Mouse (Mus musculus) ES-Bruce4 (cell line): Measurements from ENCODE around the gene Slc48a1.

Experiments
- CTCF ChIP-seq: IDR thresholded peaks from one replicate; pipeline ENCODE4 v1.8.1; 2011; ENCODE audit warnings: low read depth, low read length
- POLR2A ChIP-seq: IDR thresholded peaks from one replicate; pipeline ENCODE4 v1.8.1; 2011; ENCODE audit warnings: low read length; ENCODE audit not compliant: insufficient read depth

DNA sequence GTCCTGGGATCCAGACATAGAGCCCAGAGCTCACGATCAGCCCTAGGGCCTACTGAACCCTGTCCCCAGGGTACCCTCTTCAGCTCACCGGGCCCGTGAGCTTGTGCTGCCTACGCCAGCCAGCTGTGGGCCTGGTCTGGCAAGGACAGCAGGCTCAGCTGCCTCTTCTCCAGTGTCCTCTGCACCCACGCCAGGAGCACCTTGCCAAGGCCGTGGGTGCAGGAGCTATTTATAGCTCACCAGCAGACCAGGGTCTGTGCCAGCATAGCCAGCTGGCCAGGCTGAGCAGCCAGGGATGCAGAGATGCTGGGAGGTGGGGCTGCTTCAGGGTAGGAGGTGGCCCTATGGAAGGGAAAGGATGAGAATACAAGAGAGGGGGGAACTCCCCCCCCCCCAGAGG lies 33.8 kb downstream of the Slc48a1 start:
- TF ChIP-seq CTCF (no peak), POLR2A (no peak)
